Mouse (Mus musculus) heart, embryonic 15.5 days (tissue): ENCODE measurements around the gene Dnajb8. TPM values are rescaled to one million over a fixed set of nuclear protein-coding genes. Genes with fewer than 3 reads are reported as not detected.

Experiments
- ATAC-seq: fragments of 200-750 bp; cut with Nextera tagmentation; replicated peaks from 2 replicates; pipeline ENCODE4 v1.8.0; 2017; ENCODE audit warnings: low read depth, moderate TSS enrichment; ENCODE audit not compliant: insufficient number of reproducible peaks, insufficient read depth, low FRiP score
- H3K27ac ChIP-seq: fragments of 300-500 bp; sonication (generic); 2 replicates; pipeline ENCODE4 v1.5.1; 2015; ENCODE audit warnings: mild to moderate bottlenecking, inconsistent platforms
- H3K27me3 ChIP-seq: fragments of 300-500 bp; sonication (generic); 2 replicates; pipeline ENCODE4 v1.6.1; 2015; ENCODE audit warnings: inconsistent platforms
- H3K36me3 ChIP-seq: fragments of 300-500 bp; sonication (generic); 2 replicates; pipeline ENCODE4 v1.6.1; 2015; ENCODE audit warnings: mild to moderate bottlenecking, inconsistent platforms
- H3K4me1 ChIP-seq: fragments of 300-500 bp; sonication (generic); replicated peaks from 2 replicates; pipeline ENCODE4 v1.6.1; 2015; ENCODE audit warnings: inconsistent platforms
- H3K4me2 ChIP-seq: fragments of 300-500 bp; sonication (generic); 2 replicates; pipeline ENCODE4 v1.6.1; 2015; ENCODE audit warnings: inconsistent platforms, mild to moderate bottlenecking, moderate library complexity
- H3K4me3 ChIP-seq: fragments of 300-500 bp; sonication (generic); 2 replicates; pipeline ENCODE4 v1.5.1; 2015; ENCODE audit warnings: mild to moderate bottlenecking, inconsistent platforms
- H3K9ac ChIP-seq: fragments of 300-500 bp; sonication (generic); 2 replicates; pipeline ENCODE4 v1.6.1; 2015; ENCODE audit warnings: mild to moderate bottlenecking, inconsistent platforms
- H3K9me3 ChIP-seq: fragments of 300-500 bp; sonication (generic); replicated peaks from 2 replicates; pipeline ENCODE4 v1.6.1; 2016; ENCODE audit warnings: inconsistent platforms
- WGBS: fragments of 180-500 bp; shearing (Covaris S2); methylation state at CpG from one replicate; pipeline ENCODE4 v1.1.7; 2015; ENCODE audit warnings: mixed read lengths; 5-methylcytosine and 5-hydroxymethylcytosine counted together
- polyA plus RNA-seq: library from polyadenylated mRNA; unstranded; fragments of >200 nt; fragmentation: Nextera tagmentation; extraction: Ambion mirVana; gene quantifications from 2 replicates; pipeline ENCODE4 v1.2.1, GENCODE M21; 2015

Dnajb8 gene
- polyA plus RNA-seq, 1 experiment from 2014 or later = not detected

DNA sequence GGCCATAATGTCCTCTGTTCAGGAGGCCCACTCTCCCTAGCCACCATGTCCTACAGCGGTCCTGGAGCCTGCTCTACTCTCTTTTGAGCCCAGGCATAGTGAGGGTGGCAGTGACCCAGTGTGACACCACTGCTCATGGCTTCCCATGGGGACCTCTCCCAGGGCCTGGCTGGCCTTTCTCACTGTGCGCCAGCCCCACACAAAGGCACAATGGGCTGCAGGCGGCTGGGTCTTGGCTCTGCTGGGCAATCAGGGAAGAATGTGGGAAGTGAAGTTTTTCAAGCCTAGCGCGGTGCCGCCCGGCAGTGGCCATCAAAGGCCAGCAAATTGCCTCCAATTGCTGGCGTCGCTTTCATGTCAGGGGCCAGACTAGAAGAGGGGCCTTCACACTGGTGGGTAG, 40.1 kb downstream of the Dnajb8 start:
- no peak overlapping the region for H3K9ac ChIP-seq
- no peak overlapping the region for H3K27ac ChIP-seq
- no peaks in the 10 kb centered on the region; the same call in 1 of the 2 replicates for H3K4me1 ChIP-seq
- no peak overlapping the region for H3K4me3 ChIP-seq
- no peak overlapping the region for H3K4me2 ChIP-seq
- H3K9me3 ChIP-seq = no peaks in the 10 kb centered on the region
- H3K36me3 ChIP-seq = no peaks in the 10 kb centered on the region
- WGBS = 61% methylated on average over 9 of the region's 9 CpGs
- no peak for ATAC-seq
- no peaks in the 10 kb centered on the region for H3K27me3 ChIP-seq

DNA sequence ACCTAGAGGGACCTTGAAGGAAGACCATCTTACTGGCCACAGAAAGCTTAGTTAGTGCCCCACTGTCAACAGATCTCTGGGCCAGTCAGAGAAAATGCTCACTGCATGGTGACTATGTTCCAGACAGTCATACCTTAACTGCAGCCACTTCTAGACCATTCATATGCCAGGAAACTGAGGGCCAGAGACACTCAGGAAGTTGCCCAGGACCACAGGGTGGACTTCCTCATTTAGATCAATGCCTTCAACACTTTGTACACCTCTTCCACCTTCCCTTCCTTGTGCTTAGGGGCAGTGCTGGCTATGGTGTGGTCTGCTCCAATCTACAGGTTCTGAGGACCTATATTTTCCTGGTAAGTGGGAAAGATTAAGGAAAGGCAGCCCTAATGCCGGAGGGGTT, 43.3 kb downstream of the Dnajb8 start:
- Histone ChIP-seq H3K36me3 (no peaks in the 10 kb centered on the region), H3K4me1 (peaks cover 4% of the 10 kb centered on the region; the same call in 1 of the 2 replicates), H3K9me3 (no peaks in the 10 kb centered on the region), H3K27me3 (no peaks in the 10 kb centered on the region), H3K4me2 (no peak overlapping the region), H3K9ac (no peak overlapping the region), H3K4me3 (no peak overlapping the region), H3K27ac (no peak overlapping the region)
- ATAC-seq = no peak
- WGBS = 80% methylated on average over 1 of the region's 1 CpGs

GRCm38 (mm10) chr6:88266055-88266454, 44.0 kb downstream of the Dnajb8 start:
- no peaks in the 10 kb centered on the region for H3K36me3 ChIP-seq
- 82% methylated on average over 3 of the region's 3 CpGs for WGBS
- H3K9me3 ChIP-seq = no peaks in the 10 kb centered on the region
- H3K4me2 ChIP-seq = no peak overlapping the region
- no peaks in the 10 kb centered on the region for H3K27me3 ChIP-seq
- H3K4me1 ChIP-seq = peaks cover 4% of the 10 kb centered on the region; the same call in 1 of the 2 replicates
- H3K4me3 ChIP-seq = no peak overlapping the region
- H3K27ac ChIP-seq = no peak overlapping the region
- no peak overlapping the region for H3K9ac ChIP-seq
- ATAC-seq = no peak

GRCm38 (mm10) chr6:88267068-88267467, 45.0 kb downstream of the Dnajb8 start:
- Histone ChIP-seq H3K36me3 (no peaks in the 10 kb centered on the region), H3K4me3 (no peak overlapping the region), H3K9ac (no peak overlapping the region), H3K4me2 (no peak overlapping the region), H3K9me3 (no peaks in the 10 kb centered on the region), H3K27ac (no peak overlapping the region), H3K27me3 (no peaks in the 10 kb centered on the region), H3K4me1 (peaks cover 4% of the 10 kb centered on the region; the same call in 1 of the 2 replicates)
- no peak for ATAC-seq
- 49% methylated on average over 3 of the region's 3 CpGs for WGBS

DNA sequence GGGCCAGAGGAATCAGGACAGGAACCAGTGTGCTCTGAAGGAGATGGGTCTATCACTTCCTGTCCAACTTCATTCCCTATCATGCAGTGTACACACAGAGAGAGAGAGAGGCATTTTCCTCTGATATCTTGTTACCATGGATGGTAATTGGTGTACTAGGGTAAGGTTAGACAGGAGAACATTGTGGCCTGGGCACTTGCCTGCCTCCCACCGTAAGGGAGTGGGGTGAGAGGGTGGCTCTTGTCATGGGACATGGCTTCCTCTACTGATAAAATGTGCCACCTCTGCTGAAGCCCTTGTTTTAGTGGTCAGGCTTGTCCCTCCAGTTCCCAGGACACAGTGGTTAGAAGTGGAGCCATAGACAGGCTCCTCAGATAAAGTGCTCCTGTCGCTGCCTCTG, 45.9 kb downstream of the Dnajb8 start:
- Histone ChIP-seq H3K4me2 (no peak overlapping the region), H3K9ac (no peak overlapping the region), H3K27me3 (no peaks in the 10 kb centered on the region), H3K9me3 (no peaks in the 10 kb centered on the region), H3K27ac (no peak overlapping the region), H3K36me3 (no peaks in the 10 kb centered on the region), H3K4me1 (peaks cover 4% of the 10 kb centered on the region; the same call in 1 of the 2 replicates), H3K4me3 (no peak overlapping the region)
- WGBS = 57% methylated on average over 2 of the region's 2 CpGs
- ATAC-seq = no peak

GRCm38 (mm10) chr6:88274623-88275022, 52.6 kb downstream of the Dnajb8 start:
- Histone ChIP-seq H3K9me3 (no peaks in the 10 kb centered on the region), H3K27ac (no peak overlapping the region), H3K4me3 (no peak overlapping the region), H3K36me3 (no peaks in the 10 kb centered on the region), H3K9ac (no peak overlapping the region), H3K4me1 (no peaks in the 10 kb centered on the region), H3K4me2 (no peak overlapping the region), H3K27me3 (no peaks in the 10 kb centered on the region)
- WGBS = 82% methylated on average over 6 of the region's 6 CpGs
- no peak for ATAC-seq

GRCm38 (mm10) chr6:88276221-88276620, 54.2 kb downstream of the Dnajb8 start:
- H3K27me3 ChIP-seq = no peaks in the 10 kb centered on the region
- 73% methylated on average over 4 of the region's 4 CpGs for WGBS

DNA sequence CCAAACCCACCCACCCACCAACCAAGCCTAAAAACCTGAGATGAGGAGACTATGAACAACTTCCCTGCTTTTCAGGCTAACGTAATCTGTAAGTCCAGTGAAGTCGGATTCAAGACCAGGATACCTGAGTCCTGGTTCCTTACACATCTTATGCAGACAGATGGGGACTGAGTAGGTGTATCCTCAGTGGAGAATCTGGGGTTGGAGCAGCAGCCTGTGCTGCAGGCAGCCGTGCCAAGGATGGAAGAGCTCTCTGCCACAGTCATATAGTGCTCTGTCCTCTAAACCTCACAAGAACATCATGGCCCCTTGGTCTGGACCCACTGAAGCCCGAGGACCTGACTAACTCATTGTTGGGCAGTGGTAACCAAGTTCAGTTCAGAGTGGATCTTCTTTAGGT, 55.2 kb downstream of the Dnajb8 start:
- no peak overlapping the region for H3K9ac ChIP-seq
- WGBS = 89% methylated on average over 4 of the region's 4 CpGs

More at GRCm38 (mm10) chr6:88276221-88276620, 54.2 kb downstream of the Dnajb8 start:
- Histone ChIP-seq H3K9me3 (no peaks in the 10 kb centered on the region), H3K4me2 (no peak overlapping the region), H3K27ac (no peak overlapping the region), H3K36me3 (no peaks in the 10 kb centered on the region), H3K4me3 (no peak overlapping the region), H3K4me1 (no peaks in the 10 kb centered on the region), H3K9ac (no peak overlapping the region)
- no peak for ATAC-seq

GRCm38 (mm10) chr6:88278141-88278540, 56.1 kb downstream of the Dnajb8 start:
- no peak overlapping the region for H3K4me2 ChIP-seq
- no peak overlapping the region for H3K4me3 ChIP-seq
- ATAC-seq = no peak
- H3K27ac ChIP-seq = no peak overlapping the region
- no peaks in the 10 kb centered on the region for H3K36me3 ChIP-seq
- 86% methylated on average over 2 of the region's 2 CpGs for WGBS
- no peaks in the 10 kb centered on the region for H3K9me3 ChIP-seq
- H3K27me3 ChIP-seq = no peaks in the 10 kb centered on the region
- no peak overlapping the region for H3K9ac ChIP-seq
- H3K4me1 ChIP-seq = no peaks in the 10 kb centered on the region

More for the DNA sequence above, 55.2 kb downstream of the Dnajb8 start:
- Histone ChIP-seq H3K4me3 (no peak overlapping the region), H3K4me1 (no peaks in the 10 kb centered on the region), H3K27ac (no peak overlapping the region), H3K4me2 (no peak overlapping the region), H3K27me3 (no peaks in the 10 kb centered on the region), H3K36me3 (no peaks in the 10 kb centered on the region), H3K9me3 (no peaks in the 10 kb centered on the region)
- ATAC-seq = no peak

DNA sequence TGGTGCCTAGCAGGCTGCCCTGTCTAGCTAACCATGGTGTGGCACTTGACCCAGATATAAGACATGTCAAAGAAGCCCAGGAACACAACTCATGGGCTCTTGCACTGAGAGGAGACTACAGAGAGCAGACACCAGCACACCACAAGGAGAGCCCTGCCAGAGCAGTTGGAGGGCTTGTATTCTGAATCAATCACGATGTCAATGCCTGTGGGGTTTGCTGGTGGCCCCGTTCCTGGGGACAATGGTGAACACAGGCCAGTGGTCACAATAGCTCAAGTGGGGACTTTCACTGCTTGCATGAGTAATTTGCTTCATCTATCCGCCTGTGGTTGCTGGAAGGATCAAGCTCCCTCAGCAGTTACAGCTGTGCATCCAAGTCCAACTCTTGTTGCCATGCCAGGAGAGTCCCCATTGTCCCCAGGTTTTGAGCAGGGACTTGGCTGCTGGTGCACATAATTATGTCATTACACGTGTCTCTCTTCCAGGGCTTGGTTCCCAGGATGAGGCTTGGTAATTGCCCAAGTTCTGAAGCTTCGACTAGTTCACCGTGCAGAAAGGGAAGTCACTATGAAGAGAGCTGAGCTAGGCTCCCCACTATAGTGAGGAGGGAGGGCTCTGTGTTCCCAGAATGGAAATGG, 68.2 kb downstream of the Dnajb8 start:
- no peaks in the 10 kb centered on the region for H3K27me3 ChIP-seq
- H3K36me3 ChIP-seq = no peaks in the 10 kb centered on the region
- WGBS = 74% methylated on average over 6 of the region's 6 CpGs
- no peak overlapping the region for H3K27ac ChIP-seq
- H3K9me3 ChIP-seq = no peaks in the 10 kb centered on the region
- no peak overlapping the region for H3K9ac ChIP-seq
- H3K4me3 ChIP-seq = no peak overlapping the region
- no peak for ATAC-seq
- no peaks in the 10 kb centered on the region for H3K4me1 ChIP-seq
- H3K4me2 ChIP-seq = no peak overlapping the region

DNA sequence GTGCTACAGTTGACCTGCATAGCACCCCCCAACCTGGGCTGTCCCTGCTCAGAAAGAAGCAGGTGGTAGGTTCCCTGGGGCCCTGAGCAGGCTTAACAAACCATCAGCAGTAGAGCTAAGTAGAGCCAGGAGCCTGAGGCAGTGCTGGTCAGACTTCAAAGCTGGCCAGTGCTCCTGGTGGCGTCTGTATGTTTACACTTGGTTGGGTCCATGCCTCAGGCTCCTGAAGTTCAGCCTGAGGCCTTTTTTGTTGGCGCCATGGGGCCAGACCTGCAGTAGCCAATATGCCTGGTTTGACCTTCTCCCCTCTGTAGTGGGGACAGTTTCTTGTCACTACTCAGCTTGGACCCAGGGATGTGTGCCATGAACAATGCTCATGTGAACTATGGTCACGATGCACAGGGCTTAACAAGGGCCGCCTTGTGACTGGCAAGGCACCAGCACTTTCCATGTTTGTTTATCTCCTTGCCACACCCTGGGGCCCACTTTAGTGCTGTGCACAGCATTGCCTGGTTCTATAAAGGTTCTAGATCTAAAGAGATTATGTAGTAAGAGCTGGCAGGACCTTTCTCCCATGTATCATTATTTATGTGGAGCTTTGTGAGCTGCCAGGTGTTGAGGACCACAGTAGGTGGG, 70.3 kb downstream of the Dnajb8 start:
- WGBS = 71% methylated on average over 4 of the region's 4 CpGs
- no peaks in the 10 kb centered on the region for H3K9me3 ChIP-seq
- no peaks in the 10 kb centered on the region for H3K4me1 ChIP-seq
- H3K27me3 ChIP-seq = no peaks in the 10 kb centered on the region
- no peak overlapping the region for H3K4me2 ChIP-seq
- H3K4me3 ChIP-seq = no peak overlapping the region
- ATAC-seq = no peak
- H3K9ac ChIP-seq = no peak overlapping the region
- no peaks in the 10 kb centered on the region for H3K36me3 ChIP-seq
- no peak overlapping the region for H3K27ac ChIP-seq

GRCm38 (mm10) chr6:88299491-88299890, 77.4 kb downstream of the Dnajb8 start:
- no peaks in the 10 kb centered on the region for H3K27me3 ChIP-seq
- H3K9ac ChIP-seq = no peak overlapping the region
- no peak for ATAC-seq
- 81% methylated on average over 2 of the region's 2 CpGs for WGBS
- H3K36me3 ChIP-seq = no peaks in the 10 kb centered on the region
- peaks cover 13% of the 10 kb centered on the region for H3K4me1 ChIP-seq
- H3K4me3 ChIP-seq = no peak overlapping the region
- H3K4me2 ChIP-seq = no peak overlapping the region
- H3K9me3 ChIP-seq = no peaks in the 10 kb centered on the region
- H3K27ac ChIP-seq = no peak overlapping the region
